Mouse (Mus musculus) embryonic facial prominence, embryonic 13.5 days (tissue): ENCODE data around the gene Prkn. TPM values are rescaled to one million over a fixed set of nuclear protein-coding genes. Genes with fewer than 3 reads are reported as not detected.
A peak's percentile ranks its signal among the peaks of the same experiment; 100 is the strongest.

ENCODE experiments used
- ATAC-seq: fragments of 200-750 bp; cut with Nextera tagmentation; 2 replicates; pipeline ENCODE4 v1.8.0; 2017; ENCODE audit warnings: low read depth; ENCODE audit not compliant: insufficient number of reproducible peaks, insufficient read depth, low FRiP score, low TSS enrichment
- H3K27ac ChIP-seq: fragments of 300-500 bp; sonication (generic); 2 replicates; pipeline ENCODE4 v1.5.1; 2015; ENCODE audit warnings: moderate library complexity, mild to moderate bottlenecking, inconsistent platforms
- H3K27me3 ChIP-seq: fragments of 300-500 bp; sonication (generic); 2 replicates; pipeline ENCODE4 v1.6.1; 2015; ENCODE audit warnings: mild to moderate bottlenecking, inconsistent platforms
- H3K36me3 ChIP-seq: fragments of 300-500 bp; sonication (generic); 2 replicates; pipeline ENCODE4 v1.6.1; 2015; ENCODE audit warnings: mild to moderate bottlenecking, inconsistent platforms
- H3K4me1 ChIP-seq: fragments of 300-500 bp; sonication (generic); 2 replicates; pipeline ENCODE4 v1.6.1; 2015; ENCODE audit warnings: inconsistent platforms
- H3K4me2 ChIP-seq: fragments of 300-500 bp; sonication (generic); 2 replicates; pipeline ENCODE4 v1.6.1; 2015; ENCODE audit warnings: moderate library complexity, mild to moderate bottlenecking, inconsistent platforms
- H3K4me3 ChIP-seq: fragments of 300-500 bp; sonication (generic); 2 replicates; pipeline ENCODE4 v1.5.1; 2015; ENCODE audit warnings: mild to moderate bottlenecking, inconsistent platforms
- H3K9ac ChIP-seq: fragments of 300-500 bp; sonication (generic); 2 replicates; pipeline ENCODE4 v1.6.1; 2015; ENCODE audit warnings: mild to moderate bottlenecking, inconsistent platforms
- H3K9me3 ChIP-seq: fragments of 300-500 bp; sonication (generic); 2 replicates; pipeline ENCODE4 v1.6.1; 2016; ENCODE audit warnings: inconsistent platforms
- WGBS: fragments of 180-500 bp; shearing (Covaris S2); methylation state at CpG from one replicate; pipeline ENCODE4 v1.1.7; 2015; ENCODE audit warnings: mixed read lengths; 5-methylcytosine and 5-hydroxymethylcytosine counted together
- polyA plus RNA-seq: library from polyadenylated mRNA; unstranded; fragments of >200 nt; fragmentation: Nextera tagmentation; extraction: Ambion mirVana; gene quantifications from 2 replicates; pipeline ENCODE4 v1.2.1, GENCODE M21; 2015

The Prkn gene
- polyA plus RNA-seq, 1 experiment from 2014 or later, result 1.1 TPM

DNA sequence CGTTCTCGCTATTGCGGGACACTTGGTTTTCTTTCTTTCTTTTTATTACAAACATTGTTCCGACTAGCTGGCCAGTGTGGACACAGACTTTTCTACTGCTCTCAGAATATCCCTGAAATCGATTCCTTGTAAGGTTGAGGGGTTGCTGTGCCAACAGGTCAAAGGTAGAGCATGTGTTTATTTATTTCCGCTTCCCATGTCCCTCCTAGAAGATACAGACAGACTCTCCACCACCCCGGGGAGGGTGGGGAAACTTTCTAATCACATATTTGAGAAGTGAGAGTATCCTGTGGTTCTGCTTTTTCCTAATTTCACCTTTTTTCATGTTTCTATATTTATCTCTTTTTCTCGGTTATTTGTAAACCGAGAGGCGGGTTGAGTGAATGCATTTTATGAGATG, 797.5 kb downstream of the Prkn start:
- Histone ChIP-seq H3K4me1 (no peaks in the 10 kb centered on the region), H3K36me3 (no peaks in the 10 kb centered on the region), H3K9me3 (no peaks in the 10 kb centered on the region), H3K4me2 (no peak overlapping the region), H3K9ac (no peak overlapping the region), H3K27ac (no peak overlapping the region), H3K27me3 (no peaks in the 10 kb centered on the region), H3K4me3 (no peak overlapping the region)
- WGBS, result 82% methylated on average over 10 of the region's 10 CpGs
- ATAC-seq, result no peak

DNA sequence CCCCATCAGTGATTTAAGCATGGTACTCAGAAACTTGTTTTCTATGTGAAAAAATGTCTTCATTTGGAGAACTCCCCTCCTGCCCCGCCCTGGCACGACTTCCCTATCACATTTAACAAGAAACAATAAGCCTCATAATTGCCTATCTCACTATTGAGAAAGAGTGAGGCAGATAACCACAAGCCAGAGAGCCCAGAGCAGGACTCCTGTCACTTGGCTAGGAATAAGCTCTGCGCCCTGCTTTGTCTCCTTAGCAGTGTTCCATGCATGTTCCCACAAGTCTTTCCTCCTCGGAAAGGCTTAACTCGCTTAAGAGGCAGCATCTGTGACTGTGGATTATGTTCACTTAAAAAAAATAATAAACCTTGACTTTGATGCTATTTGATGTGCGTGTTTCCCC, 798.3 kb downstream of the Prkn start:
- Histone ChIP-seq H3K36me3 (no peaks in the 10 kb centered on the region), H3K4me1 (no peaks in the 10 kb centered on the region), H3K4me3 (no peak overlapping the region), H3K4me2 (no peak overlapping the region), H3K9me3 (no peaks in the 10 kb centered on the region), H3K9ac (no peak overlapping the region), H3K27ac (no peak overlapping the region), H3K27me3 (no peaks in the 10 kb centered on the region)
- no peak; the same call in 1 of the 2 replicates for ATAC-seq
- WGBS, result 69% methylated on average over 6 of the region's 6 CpGs

- H3K4me3 ChIP-seq, result no peak overlapping the region
- 87% methylated on average over 5 of the region's 5 CpGs for WGBS
- H3K9ac ChIP-seq, result no peak overlapping the region
- H3K4me1 ChIP-seq, result no peaks in the 10 kb centered on the region
- no peak overlapping the region for H3K4me2 ChIP-seq
- ATAC-seq, result no peak
- H3K27ac ChIP-seq, result no peak overlapping the region
- no peaks in the 10 kb centered on the region for H3K27me3 ChIP-seq
- no peaks in the 10 kb centered on the region for H3K9me3 ChIP-seq
- H3K36me3 ChIP-seq, result no peaks in the 10 kb centered on the region
These were observed 799.6 kb downstream of the Prkn start for GRCm38 (mm10) chr17:11639786-11640185.

DNA sequence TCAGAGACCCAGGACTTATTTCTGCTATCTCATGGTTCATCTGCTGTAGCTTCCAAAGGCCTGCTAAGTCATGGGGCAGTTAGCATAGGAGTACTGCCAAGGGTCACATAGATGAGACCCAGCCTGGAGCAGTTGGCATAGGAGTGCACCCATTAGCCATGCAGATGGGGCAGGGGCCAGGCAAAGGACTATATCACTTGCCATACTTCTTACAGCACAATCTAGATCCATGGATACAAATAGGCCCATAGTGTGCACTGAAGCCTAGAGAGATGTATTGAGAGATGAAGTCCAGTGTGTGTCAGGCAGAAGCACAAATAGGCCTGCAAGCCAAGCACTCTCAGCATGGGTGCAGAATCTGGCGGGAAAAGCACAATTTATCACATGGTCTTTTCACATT, 802.1 kb downstream of the Prkn start:
- ATAC-seq, result no peak
- no peaks in the 10 kb centered on the region for H3K4me1 ChIP-seq
- no peaks in the 10 kb centered on the region for H3K9me3 ChIP-seq
- WGBS, result 73% methylated on average over 1 of the region's 1 CpGs
- no peaks in the 10 kb centered on the region for H3K36me3 ChIP-seq
- no peak overlapping the region for H3K4me3 ChIP-seq
- no peaks in the 10 kb centered on the region for H3K27me3 ChIP-seq
- H3K9ac ChIP-seq, result no peak overlapping the region
- no peak overlapping the region for H3K4me2 ChIP-seq
- H3K27ac ChIP-seq, result no peak overlapping the region

DNA sequence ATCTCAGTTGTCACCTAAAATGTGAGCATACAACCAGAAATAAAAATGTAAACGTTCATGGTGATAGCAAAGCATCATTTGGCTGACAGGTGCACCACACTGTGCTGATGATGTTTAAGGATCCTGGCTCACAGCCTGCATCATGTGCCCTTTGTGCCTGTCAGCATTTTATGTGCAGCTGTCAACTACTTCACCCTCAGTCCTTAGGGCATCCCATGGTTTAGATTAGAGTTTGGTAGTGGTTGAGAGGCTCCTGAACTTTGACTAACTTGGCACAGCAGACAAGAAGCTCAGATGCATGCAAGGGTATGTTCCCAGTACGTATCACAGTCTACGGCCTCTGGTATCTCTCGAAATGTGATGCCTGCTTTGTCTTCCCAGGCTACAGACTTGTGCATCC, 803.8 kb downstream of the Prkn start:
- Histone ChIP-seq H3K4me3 (no peak overlapping the region), H3K36me3 (no peaks in the 10 kb centered on the region), H3K4me1 (no peaks in the 10 kb centered on the region), H3K9me3 (no peaks in the 10 kb centered on the region), H3K27me3 (no peaks in the 10 kb centered on the region), H3K9ac (no peak overlapping the region), H3K4me2 (no peak overlapping the region), H3K27ac (no peak overlapping the region)
- 76% methylated on average over 4 of the region's 4 CpGs for WGBS
- no peak for ATAC-seq

DNA sequence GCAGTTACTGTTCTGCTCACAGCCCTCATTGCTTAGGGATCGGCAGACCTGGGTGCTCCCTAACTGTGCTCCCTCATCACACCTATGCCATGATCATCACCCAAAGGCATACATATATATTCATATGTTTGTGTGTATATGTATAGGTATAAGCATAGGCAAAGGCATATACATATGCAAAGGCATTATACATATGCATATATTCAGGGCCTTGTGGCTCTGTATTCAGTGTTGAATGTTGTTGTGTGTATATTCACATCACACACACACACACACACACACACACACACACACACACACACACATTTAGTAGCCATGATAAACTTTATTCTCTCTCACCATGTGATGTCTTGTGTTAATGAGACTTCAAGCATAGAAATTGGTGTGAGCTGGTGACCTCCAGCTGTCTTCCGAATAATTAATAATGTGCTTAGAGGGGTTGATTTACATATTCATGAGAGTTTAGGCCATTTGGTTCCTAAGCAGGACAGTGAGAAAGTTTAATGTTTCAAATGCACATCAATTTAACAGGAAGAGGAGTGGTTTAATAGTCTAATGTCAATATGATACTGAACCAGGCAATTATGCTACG, 804.8 kb downstream of the Prkn start:
- no peaks in the 10 kb centered on the region for H3K4me1 ChIP-seq
- 76% methylated on average over 3 of the region's 3 CpGs for WGBS
- H3K4me2 ChIP-seq, result no peak overlapping the region
- no peak overlapping the region for H3K27ac ChIP-seq
- H3K4me3 ChIP-seq, result no peak overlapping the region
- H3K36me3 ChIP-seq, result no peaks in the 10 kb centered on the region
- ATAC-seq, result no peak
- no peaks in the 10 kb centered on the region for H3K9me3 ChIP-seq
- H3K27me3 ChIP-seq, result no peaks in the 10 kb centered on the region
- H3K9ac ChIP-seq, result no peak overlapping the region

DNA sequence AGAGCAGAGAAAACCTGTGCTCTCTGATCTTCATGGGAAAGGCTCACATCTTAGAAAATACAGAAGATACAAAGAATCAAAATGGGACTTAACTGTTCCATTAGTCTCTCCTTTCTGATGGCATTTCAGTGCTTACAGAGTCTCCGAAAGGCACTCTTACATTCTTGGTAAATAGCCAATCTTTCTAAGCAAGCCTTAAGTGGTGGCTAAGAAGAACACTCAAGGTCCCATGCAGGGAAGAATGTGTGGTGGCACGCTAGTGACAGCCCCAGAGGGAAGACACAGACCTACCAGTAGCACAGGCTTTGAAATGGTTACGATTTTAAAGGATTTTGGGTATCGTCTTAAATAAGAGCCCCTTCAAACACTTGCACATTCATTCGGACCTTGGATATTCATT, 816.2 kb downstream of the Prkn start:
- 83% methylated on average over 5 of the region's 5 CpGs for WGBS
- H3K27me3 ChIP-seq, result 0 out of 2 replicates have a peak, but pooled peaks cover 3% of the 10 kb centered on the region
- ATAC-seq, result no peak
- no peaks in the 10 kb centered on the region for H3K4me1 ChIP-seq
- H3K4me3 ChIP-seq, result no peak overlapping the region
- H3K4me2 ChIP-seq, result no peak overlapping the region
- H3K36me3 ChIP-seq, result no peaks in the 10 kb centered on the region
- no peak overlapping the region for H3K9ac ChIP-seq
- H3K27ac ChIP-seq, result no peak overlapping the region
- no peaks in the 10 kb centered on the region for H3K9me3 ChIP-seq

GRCm38 (mm10) chr17:11656878-11657277, 816.7 kb downstream of the Prkn start:
- no peak overlapping the region for H3K4me2 ChIP-seq
- H3K4me3 ChIP-seq, result no peak overlapping the region
- no peak for ATAC-seq
- H3K27me3 ChIP-seq, result 0 out of 2 replicates have a peak, but pooled peaks cover 3% of the 10 kb centered on the region
- no peak overlapping the region for H3K9ac ChIP-seq
- no peaks in the 10 kb centered on the region for H3K9me3 ChIP-seq
- no peaks in the 10 kb centered on the region for H3K4me1 ChIP-seq
- no peak overlapping the region for H3K27ac ChIP-seq
- WGBS, result 80% methylated on average over 3 of the region's 3 CpGs
- no peaks in the 10 kb centered on the region for H3K36me3 ChIP-seq

GRCm38 (mm10) chr17:11661898-11662297, 821.7 kb downstream of the Prkn start:
- Histone ChIP-seq H3K27me3 (peaks cover 7% of the 10 kb centered on the region; the same call in 1 of the 2 replicates), H3K4me3 (no peak overlapping the region), H3K4me2 (no peak overlapping the region), H3K9ac (no peak overlapping the region), H3K9me3 (no peaks in the 10 kb centered on the region), H3K4me1 (peaks cover 9% of the 10 kb centered on the region), H3K36me3 (no peaks in the 10 kb centered on the region), H3K27ac (no peak overlapping the region)
- WGBS, result 80% methylated on average over 1 of the region's 1 CpGs
- ATAC-seq, result no peak

- Histone ChIP-seq H3K4me1 (peaks cover 9% of the 10 kb centered on the region), H3K4me2 (no peak overlapping the region), H3K9me3 (no peaks in the 10 kb centered on the region), H3K27ac (no peak overlapping the region), H3K9ac (no peak overlapping the region), H3K27me3 (peaks cover 7% of the 10 kb centered on the region; the same call in 1 of the 2 replicates), H3K36me3 (no peaks in the 10 kb centered on the region), H3K4me3 (no peak overlapping the region)
- no peak for ATAC-seq
- 90% methylated on average over 7 of the region's 7 CpGs for WGBS
These were observed 823.3 kb downstream of the Prkn start for GRCm38 (mm10) chr17:11663437-11663836.

GRCm38 (mm10) chr17:11664610-11665345, 824.6 kb downstream of the Prkn start:
- 32% methylated on average over 20 of the region's 20 CpGs for WGBS
- Histone ChIP-seq H3K4me2 (peak overlapping the region; percentile 47), H3K36me3 (no peaks in the 10 kb centered on the region), H3K27ac (no peak overlapping the region), H3K9ac (no peak overlapping the region), H3K4me3 (peak overlapping the region; percentile 23), H3K4me1 (peaks cover 9% of the 10 kb centered on the region), H3K9me3 (no peaks in the 10 kb centered on the region), H3K27me3 (peaks cover 7% of the 10 kb centered on the region; the same call in 1 of the 2 replicates)
- no peak for ATAC-seq

DNA sequence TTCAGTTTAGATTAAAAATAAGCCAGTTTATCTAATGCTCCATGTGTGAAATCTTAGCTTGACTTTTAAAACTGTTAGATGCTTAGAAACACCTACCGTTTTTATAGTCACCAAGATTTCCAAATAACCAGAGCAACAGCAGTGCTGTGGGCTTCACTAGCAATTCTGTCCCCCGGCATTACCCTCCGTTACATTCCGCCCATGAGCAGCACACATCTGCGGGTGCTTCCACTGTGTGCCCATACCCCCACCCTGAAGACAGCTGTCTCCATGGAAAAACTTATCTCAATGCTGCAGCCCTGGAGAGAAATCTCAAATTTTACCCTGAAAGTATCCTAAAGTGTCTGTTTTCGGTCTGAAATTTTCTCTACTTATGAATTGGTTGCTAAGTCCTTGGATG, 839.5 kb downstream of the Prkn start:
- H3K9me3 ChIP-seq, result no peaks in the 10 kb centered on the region
- H3K36me3 ChIP-seq, result no peaks in the 10 kb centered on the region
- H3K4me1 ChIP-seq, result no peaks in the 10 kb centered on the region
- H3K27ac ChIP-seq, result no peak overlapping the region
- H3K4me2 ChIP-seq, result no peak overlapping the region
- no peak for ATAC-seq
- WGBS, result 87% methylated on average over 6 of the region's 6 CpGs
- no peak overlapping the region for H3K9ac ChIP-seq
- H3K4me3 ChIP-seq, result no peak overlapping the region
- H3K27me3 ChIP-seq, result no peaks in the 10 kb centered on the region
